Mouse (Mus musculus) retina, postnatal 7 days (tissue): ENCODE measurements around the gene Bag1.
"Not testable (repeated sequence)": the region's sequence is repeated elsewhere in the genome, so short reads cannot be mapped to it uniquely, and the experiment has no call there.

ENCODE experiments used
- DNase-seq: peaks from one replicate; pipeline ENCODE4 v3.0.0-alpha.2; 2012; ENCODE audit warnings: low read depth, low spot score

Gene Bag1

GRCm38 (mm10) chr4:40936175-40936839 lies 11.8 kb downstream of the Bag1 start:
- no peak for DNase-seq

- not testable (repeated sequence) for DNase-seq
These were observed 13.7 kb downstream of the Bag1 start for GRCm38 (mm10) chr4:40934369-40934768.

GRCm38 (mm10) chr4:40933694-40934093 lies 14.4 kb downstream of the Bag1 start:
- DNase-seq: no peak

GRCm38 (mm10) chr4:40929046-40929445 lies 19.0 kb downstream of the Bag1 start:
- DNase-seq: no peak

- no peak for DNase-seq
These were observed 22.5 kb downstream of the Bag1 start for GRCm38 (mm10) chr4:40925568-40925967.

- DNase-seq: no peak
These were observed 24.9 kb downstream of the Bag1 start for GRCm38 (mm10) chr4:40923087-40923651.

- DNase-seq: no peak
These were observed 26.8 kb downstream of the Bag1 start for GRCm38 (mm10) chr4:40921288-40921687.

- DNase-seq: no peak
These were observed 27.5 kb downstream of the Bag1 start for GRCm38 (mm10) chr4:40920576-40920975.

GRCm38 (mm10) chr4:40919785-40920184 lies 28.3 kb downstream of the Bag1 start, which contains the start of gene Spink4:
Gene Spink4, plus strand, starts transcription at chr4:40920052.
- no peak for DNase-seq

GRCm38 (mm10) chr4:40916592-40917155 lies 31.4 kb downstream of the Bag1 start:
- no peak for DNase-seq

- DNase-seq: no peak
These were observed 32.1 kb downstream of the Bag1 start for GRCm38 (mm10) chr4:40915947-40916346.

GRCm38 (mm10) chr4:40914287-40914867 lies 33.7 kb downstream of the Bag1 start:
- no peak for DNase-seq

GRCm38 (mm10) chr4:40908261-40908969 lies 39.7 kb downstream of the Bag1 start:
- DNase-seq: no peak

- DNase-seq: peak; percentile 16
These were observed 41.8 kb downstream of the Bag1 start for GRCm38 (mm10) chr4:40906298-40906697.

GRCm38 (mm10) chr4:40900612-40901011 lies 47.5 kb downstream of the Bag1 start:
- no peak for DNase-seq

GRCm38 (mm10) chr4:40900071-40900470 lies 48.0 kb downstream of the Bag1 start:
- no peak for DNase-seq

GRCm38 (mm10) chr4:40899264-40899663 lies 48.8 kb downstream of the Bag1 start:
- no peak for DNase-seq

GRCm38 (mm10) chr4:40898476-40899044 lies 49.5 kb downstream of the Bag1 start:
- no peak for DNase-seq

- no peak for DNase-seq
These were observed 52.4 kb downstream of the Bag1 start for GRCm38 (mm10) chr4:40895646-40896045.

GRCm38 (mm10) chr4:40895118-40895517 lies 53.0 kb downstream of the Bag1 start:
- no peak for DNase-seq

GRCm38 (mm10) chr4:40891206-40891605 lies 56.9 kb downstream of the Bag1 start:
- no peak for DNase-seq

- DNase-seq: no peak
These were observed 58.1 kb downstream of the Bag1 start for GRCm38 (mm10) chr4:40889983-40890382.
